Mouse (Mus musculus): ENCODE measurements at regions not wholly inside any gene's neighbourhood (a gene's known extent, or its start where the extent isn't known, plus 50 kb on each side); places are given as distances from the start of the nearest gene placed in this dataset.

DNA sequence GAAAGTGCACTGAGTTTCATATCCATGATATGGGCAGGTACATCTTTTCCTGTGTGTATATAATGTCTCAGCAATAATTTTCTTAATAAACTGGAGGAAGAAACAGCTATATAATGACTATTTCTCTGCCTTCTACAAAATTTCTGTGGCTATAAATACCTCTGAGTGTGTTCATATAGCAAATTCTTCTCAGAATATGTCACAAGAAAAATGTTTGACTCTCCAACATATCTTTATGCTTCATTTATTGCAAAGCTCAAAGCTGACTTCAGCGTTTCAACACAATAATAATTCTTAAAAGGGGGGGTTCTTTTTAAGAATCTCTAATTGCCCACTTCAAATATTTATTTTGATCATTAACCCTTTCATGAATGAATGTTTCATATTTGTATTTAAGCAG is 310.0 kb upstream of the Paip1 start:
- no peak for DNase-seq (ENCODE audit: low read depth in 2 of 2, low spot score in 2 of 2)

DNA sequence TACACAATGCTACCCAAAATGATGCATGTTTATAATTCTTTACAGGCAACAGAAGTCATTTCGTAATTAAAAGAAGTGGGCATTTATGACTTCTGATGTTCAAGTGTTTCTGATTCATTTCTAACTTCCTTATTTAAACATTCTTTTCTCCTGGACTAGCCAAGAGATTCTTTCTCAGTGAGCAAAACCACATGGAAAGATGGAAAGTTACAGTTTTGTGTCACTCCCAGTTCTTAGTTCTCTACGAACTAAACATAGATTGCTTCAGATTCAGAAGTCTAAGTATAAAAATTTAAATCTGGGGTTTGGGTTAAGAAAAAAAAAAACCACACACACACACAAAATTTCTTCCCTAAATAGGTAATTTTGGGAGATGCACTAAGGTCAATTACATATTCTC is 288.0 kb upstream of the Paip1 start:
- no peak for DNase-seq (ENCODE audit: low read depth in 2 of 2, low spot score in 2 of 2)

DNA sequence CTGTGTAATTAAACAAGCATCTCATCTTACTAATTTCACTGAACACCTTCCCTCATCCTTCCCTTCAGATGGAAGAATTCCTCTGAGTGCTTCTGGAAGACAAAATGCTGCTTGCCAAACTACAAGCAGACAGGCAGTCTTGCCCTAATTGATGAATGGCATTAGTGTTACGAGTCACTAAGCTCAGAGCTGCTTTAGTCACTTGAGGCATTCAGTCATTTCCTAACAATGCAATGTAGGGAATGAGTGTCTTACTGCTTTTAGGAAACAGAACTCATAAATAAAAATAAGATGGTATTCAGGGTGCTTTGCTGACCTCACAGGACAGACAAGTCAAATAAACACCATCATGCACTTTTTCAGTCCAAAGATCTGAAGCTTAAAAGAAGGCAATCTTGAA is 285.1 kb upstream of the Paip1 start:
- DNase-seq (ENCODE audit: low read depth in 2 of 2, low spot score in 2 of 2) = no peak

DNA sequence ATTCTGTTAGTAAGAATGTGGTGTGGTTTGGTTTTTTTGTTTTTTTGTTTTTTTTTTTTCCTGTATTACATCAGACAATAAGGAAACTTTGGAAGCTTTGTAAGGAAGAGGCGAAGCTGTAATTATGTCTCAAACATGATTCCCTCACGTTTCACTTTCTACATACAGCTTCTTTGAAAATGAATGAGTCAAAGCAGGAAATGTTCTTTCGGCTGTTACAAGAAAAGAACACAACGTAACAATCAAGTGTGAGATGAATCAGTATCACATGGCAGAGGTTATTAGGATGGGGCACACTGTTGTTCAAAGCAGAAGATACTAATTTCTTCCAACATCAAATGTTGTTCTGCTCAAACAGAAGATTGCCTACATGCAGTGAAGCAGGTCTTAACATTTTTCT is 282.7 kb upstream of the Paip1 start:
- DNase-seq (ENCODE audit: low read depth in 2 of 2, low spot score in 2 of 2) = no peak

DNA sequence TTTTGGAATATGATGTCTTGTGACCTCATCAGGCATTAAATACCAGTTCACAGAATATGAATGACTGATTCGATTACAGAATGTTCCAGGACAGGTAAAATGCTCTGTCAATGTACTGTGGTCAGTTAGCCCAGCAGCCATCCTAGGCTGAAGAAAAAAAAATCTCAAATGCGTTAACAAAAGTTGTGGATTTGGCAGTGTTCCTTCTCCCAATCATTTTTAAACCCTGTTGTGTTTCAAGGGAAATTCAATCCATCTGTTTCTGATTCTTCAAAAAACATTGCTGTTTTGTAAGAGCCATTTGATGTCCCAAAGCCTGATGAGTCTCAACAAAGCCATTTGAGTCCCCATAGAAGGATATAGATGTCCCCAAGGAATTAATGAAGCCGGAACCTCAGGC is 280.7 kb upstream of the Paip1 start:
- no peak for DNase-seq (ENCODE audit: low read depth in 2 of 2, low spot score in 2 of 2)

DNA sequence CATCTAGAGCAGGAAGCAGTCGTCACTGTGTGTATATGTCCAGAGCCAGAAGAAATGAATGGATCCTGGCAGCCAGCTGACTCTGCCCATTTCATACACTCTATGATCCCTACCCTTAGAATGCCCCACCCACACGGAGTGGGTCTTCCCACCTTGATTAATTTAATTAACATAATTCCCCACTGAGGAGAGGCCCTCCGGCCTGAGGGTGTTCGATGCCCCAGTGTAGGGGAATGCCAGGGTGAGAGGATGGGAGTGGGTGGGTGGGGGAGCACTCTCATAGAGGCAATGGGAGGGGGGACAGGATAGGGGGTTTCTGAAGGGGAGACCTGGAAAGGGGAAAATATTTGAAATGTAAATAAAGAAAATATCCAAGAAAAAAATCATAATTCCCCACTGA is 279.3 kb upstream of the Paip1 start:
- no peak for DNase-seq (ENCODE audit: low read depth in 2 of 2, low spot score in 2 of 2)

DNA sequence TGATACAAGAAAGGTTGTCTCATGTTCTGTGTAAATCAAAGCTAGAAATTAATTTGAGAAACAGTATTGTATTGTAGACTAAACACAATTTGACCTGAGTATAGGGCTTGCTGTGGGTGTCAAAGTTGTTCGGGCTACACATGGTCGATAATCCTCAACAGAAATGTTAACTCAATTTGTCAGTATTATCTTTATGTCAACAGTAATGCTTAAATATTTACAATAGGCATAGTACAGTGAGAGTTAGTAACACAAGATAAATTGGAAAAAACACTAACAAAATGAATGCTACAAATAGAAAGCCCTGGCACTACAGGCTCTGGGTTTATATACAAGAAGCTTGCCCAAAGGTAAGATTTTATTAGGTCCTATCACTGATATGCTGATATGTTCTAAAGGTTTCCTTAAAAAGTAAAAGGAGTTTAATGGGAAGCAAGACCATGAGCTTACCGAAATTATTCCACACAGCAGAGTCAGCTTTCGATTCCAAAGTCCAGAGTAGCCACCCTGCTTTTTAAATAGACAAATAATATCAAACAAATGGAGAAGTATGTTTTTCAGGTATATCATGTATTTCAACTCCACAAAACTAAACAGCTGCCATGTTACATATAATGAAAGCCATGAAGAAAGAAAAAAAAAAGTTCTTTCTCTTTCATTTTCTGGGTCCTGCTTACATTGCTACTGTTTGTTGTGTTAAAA is 277.4 kb upstream of the Paip1 start:
- no peak for DNase-seq (ENCODE audit: low read depth in 2 of 2, low spot score in 2 of 2)

DNA sequence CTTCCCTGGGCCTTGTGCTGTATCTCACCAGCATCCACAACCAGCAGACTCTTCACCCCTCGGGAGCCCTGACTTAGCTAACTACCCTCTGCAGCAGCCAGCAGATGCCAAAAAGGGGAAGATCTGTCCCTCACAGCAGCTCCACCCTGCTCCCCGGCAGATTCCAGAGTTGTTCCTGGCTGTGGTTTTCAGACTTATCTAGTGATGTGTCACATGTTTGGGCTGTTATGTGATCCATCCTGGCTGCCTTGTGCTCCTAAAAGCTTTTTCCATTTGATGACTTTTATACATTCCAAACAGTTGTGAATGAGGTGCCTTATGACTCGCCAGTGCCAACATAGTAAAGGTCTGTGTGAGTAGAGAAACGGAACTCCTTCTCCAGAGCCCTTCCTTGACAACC is 250.6 kb upstream of the Paip1 start:
- no peak for DNase-seq (ENCODE audit: low read depth in 2 of 2, low spot score in 2 of 2)

DNA sequence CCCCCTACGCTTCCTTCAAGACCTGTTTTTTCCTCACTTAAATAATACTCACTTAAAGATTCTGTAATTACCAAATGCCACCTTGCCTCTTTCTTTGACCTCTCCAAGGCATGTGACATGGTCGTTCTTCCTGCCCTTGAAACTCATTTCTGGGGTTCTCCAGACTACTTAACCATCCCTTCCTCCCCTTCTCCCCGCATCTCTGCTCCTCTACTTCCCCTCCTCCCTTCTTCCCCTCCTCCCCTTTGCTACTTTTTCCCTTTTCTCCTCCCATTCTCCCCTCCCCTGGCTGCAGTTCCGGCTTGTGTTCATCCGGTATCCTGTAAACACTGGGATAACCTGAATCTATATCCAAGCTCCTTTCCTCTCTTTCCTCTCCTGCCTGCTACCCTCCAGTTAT is 250.2 kb upstream of the Paip1 start:
- no peak for DNase-seq (ENCODE audit: low read depth in 2 of 2, low spot score in 2 of 2)

DNA sequence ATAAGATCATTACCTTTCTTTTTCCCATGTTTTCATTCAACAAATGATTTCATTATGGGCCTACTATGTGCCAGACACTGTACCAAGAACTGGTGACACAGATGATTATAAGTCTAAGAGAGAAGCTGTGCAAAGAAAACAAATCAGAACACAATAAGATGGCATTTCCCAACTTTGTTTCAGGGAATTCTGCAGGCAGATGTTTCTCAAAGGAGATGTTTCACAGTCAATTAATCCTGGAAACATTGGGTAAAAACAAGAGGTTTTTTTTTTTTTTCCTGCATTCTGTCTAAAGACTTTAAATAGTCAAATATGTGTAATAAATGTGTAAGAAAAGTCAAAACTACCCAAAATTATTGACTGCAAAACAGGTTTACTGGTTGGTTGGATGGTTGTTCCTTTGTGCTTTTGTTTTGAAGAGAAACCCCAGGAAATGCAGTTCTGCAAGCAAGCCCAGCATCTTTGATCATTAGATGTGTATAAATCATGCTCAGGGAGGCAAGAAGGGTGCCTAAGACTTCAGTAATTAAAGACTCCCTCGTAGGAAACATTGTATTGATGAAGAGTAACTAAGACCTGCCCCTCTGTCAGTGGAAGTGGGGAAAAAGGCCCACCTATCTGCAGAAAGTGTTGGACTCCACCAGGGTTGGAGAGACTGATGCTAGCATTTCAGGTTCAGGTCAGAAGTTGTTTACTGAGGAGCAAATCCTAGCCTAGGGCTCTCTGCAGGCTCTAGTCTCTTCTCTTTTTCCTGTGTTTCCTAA is 249.1 kb upstream of the Paip1 start:
- no peak for DNase-seq (ENCODE audit: low read depth in 2 of 2, low spot score in 2 of 2)

DNA sequence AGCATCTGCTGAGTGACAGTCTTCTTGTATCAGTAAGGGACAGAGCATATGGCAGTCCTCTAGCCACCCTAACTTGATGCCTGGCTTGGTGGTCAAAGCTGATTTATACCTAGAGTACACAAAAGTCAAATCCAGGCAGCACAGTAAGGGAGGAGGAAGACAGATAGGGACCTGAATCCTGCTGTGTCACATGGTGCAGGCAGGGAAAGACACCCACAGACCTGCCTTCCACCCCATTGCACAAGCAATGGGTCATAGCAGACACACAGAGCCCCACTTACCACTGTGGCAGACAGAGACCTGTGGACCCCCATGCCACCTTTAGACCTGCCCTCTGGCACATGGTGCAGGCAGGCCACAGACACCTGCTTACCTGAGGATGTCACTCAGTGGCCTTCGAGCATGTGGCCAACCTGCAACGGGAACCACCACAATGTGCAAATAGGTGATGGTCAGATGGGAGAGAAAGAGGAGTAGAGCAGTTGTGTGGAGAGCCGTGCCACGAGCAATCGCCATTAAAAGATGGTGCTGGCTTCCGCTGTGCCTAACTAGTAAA is 244.0 kb upstream of the Paip1 start:
- DNase-seq (ENCODE audit: low read depth in 2 of 2, low spot score in 2 of 2) = no peak

DNA sequence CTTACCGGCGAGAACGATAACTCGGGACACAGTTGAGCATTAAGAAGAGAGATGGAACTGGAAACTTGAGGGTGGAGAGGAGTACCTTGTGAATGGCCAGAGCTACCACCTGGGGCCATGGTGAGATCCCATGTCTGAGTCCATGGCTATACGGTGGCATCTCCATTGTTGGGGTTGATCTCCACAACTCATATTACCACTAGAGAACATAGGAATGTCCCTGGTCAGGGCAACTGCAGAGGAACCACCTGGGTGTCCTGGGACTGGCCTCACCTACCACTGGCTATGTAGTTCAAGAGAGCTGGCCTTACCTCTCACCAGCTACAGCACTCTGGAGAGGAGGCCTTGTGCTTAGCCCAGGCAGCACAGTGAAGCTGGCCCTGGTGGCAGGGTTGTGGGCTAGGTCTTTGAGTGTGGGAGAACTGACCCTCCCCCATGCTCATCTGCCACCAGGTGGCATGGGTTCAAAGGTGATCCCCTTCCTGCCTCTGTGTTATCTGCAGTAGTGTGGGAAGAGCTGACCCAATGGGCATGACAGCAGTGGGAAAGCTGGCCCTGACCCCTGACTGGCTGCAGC is 242.7 kb upstream of the Paip1 start:
- DNase-seq (ENCODE audit: low read depth in 2 of 2, low spot score in 2 of 2) = no peak

DNA sequence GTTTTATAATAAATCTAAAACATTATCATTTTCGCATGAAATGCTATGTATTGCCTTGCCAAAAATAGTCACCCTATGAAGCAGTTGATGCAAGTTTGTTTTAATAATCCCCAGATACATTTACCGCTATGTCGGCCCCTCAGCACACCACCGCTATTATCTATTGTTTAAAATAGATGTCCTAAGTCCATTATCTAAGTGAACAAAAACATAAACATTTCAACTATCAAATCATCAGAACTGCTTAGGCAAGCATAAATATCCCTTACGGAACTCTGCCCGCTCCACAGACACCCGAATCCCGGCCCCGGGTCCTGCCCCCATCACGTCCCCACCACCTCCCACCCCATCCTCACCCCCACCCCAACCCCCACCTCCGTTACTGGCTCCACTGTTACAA is 196.8 kb upstream of the Paip1 start:
- no peak for DNase-seq (ENCODE audit: low read depth in 2 of 2, low spot score in 2 of 2)

DNA sequence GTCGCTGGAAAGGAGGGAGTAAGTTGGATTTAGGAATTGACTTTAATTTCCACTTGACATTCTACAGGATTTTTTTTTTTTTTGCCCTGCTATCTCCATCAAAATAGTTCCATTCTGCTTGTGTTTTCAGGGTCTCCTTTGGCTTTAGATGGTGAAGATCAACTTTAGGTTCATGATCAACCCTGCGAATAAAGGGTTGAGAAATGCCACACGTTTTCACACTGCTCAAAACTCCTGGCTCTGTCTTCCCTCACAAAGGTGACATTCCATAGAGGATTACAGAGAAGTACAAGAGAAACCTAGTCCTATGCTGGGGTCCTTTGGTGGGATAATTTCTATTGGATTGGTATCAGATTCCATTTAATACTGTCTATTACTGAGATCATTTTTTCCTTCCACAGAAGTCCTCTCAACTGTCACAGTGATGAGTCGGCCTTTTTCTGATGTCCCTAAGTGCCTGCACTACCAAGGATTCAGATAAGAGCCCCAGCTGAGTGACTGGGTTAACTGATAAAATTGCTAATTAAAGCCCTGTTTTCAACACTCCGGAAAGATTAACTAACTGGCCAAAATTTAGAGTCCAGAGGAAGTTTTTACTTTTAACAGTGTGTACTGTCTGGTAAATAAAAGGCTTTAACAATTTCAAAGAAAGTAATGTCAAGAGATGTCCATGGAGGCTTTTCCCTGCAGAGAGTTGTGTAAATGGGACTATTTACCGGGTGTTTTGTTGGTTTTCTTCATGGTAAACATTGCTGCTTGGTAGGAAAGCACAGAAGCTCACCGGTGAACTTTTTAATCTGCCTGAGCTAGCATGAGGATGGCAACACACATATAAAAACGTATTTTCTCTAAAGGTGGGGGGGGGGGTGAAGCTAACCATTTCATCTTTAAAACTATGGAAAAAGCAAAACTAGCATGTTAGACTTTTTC is 196.0 kb upstream of the Paip1 start:
- DNase-seq (ENCODE audit: low read depth in 2 of 2, low spot score in 2 of 2) = no peak

DNA sequence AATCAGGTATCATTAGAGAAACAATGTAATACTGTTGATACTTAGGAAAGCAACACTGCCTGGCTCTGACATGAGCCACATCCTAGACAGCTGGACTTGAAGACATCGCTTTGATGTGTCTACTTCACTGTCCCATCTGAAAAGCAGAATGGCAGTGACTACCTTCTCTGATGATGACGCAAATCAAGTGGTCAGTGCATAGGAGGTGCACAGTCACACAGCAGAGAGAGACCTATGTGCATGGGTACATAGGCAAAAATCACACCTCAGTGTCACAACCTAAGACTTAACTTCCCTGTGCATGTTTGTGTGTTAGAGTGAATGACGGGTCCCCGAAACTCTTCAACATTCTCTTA is 195.4 kb upstream of the Paip1 start:
- DNase-seq (ENCODE audit: low read depth in 2 of 2, low spot score in 2 of 2) = no peak

DNA sequence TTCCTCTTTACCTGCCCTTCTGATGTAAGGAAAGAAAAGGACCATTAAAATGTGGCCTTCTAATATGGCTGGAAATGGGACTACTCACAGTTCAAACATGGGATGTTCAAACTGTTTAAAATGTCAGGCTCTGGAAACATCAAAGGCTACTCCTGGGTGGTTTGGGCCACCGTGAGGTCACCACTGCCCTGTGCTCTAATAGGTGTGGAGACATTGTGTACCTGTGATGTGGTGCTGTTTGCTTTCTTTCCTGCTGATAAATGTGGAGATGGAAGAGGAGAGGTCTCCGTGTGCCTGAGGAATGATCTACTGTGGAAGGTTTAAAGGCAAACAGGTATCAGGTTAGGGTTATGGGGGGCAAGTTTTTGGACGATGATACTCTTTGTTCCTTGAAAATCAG is 194.5 kb upstream of the Paip1 start:
- no peak for DNase-seq (ENCODE audit: low read depth in 2 of 2, low spot score in 2 of 2)

DNA sequence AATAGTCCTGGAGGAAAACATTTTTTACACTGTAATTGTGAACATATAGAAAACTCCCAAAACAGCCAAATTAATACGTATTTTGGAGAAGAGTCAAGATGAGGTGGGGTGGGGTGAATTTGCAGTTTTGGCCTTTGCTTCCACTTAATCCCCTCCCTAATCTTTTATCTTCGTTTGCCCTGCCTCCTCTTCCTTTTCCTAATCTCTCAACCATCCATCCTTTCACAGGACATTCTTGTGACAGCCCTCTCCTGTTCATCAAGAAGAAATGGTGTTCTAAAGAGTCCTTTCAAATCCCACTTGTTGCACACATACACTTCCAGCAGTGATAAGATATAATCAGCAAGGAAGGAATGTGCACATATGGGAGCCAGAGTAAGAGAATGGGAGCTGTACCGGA is 186.0 kb upstream of the Paip1 start:
- DNase-seq (ENCODE audit: low read depth in 2 of 2, low spot score in 2 of 2) = no peak

DNA sequence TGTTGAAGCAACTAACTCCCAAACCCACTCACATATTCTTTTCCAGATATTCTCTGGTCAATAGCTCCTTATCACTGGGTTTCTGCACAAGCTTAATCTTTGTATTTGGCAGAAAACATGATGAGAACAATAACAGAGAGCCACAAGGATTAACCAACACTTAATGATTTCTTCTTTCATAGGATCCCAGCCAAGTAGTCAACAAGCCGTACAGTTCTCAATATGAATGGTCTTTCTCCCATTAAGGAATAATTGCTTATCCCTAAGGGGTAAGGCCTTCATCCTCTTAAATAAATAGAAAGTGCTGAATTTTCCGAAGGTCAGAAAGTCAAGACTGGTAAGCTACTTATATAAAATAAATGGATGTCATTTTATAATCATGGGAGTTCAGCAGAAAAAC is 181.3 kb upstream of the Paip1 start:
- DNase-seq (ENCODE audit: low read depth in 2 of 2, low spot score in 2 of 2) = no peak

DNA sequence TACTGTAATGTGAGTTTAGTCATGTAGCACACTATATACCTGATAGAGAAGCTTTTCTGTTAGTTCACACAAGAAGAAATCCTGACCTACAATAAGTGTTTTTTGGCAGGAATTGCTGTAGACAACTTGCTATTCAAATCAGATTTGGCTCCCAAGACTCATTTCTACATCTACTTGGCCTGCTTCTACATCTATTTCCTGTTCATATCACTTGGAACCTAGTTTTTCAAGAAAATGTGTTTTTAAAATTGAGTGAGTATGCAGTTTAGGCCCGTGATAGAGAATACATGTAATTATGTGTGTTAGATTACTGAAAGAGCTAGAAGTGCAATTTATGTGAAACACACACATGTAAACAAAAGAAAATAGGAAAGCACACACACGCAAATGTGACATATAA is 176.4 kb upstream of the Paip1 start:
- DNase-seq (ENCODE audit: low read depth in 2 of 2, low spot score in 2 of 2) = no peak

DNA sequence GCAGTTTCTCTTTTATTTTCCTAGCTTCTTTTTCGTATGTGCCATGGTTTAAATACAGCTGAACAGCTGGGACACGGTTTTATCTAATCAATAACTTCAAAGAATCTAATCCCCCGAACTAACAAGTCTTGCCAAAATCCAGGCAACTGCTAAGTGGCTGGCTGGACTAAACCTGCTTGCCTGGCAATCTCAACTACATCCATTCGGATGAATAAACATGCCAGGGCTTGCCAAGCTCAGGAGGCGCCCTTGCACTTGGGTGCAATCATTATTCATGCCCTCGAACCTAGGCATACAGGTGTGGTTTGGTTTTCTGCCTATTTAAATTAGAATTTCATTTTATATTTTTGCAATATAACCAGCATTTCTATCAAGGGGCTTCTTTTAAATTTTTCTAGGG is 172.1 kb upstream of the Paip1 start:
- no peak for DNase-seq (ENCODE audit: low read depth in 2 of 2, low spot score in 2 of 2)

DNA sequence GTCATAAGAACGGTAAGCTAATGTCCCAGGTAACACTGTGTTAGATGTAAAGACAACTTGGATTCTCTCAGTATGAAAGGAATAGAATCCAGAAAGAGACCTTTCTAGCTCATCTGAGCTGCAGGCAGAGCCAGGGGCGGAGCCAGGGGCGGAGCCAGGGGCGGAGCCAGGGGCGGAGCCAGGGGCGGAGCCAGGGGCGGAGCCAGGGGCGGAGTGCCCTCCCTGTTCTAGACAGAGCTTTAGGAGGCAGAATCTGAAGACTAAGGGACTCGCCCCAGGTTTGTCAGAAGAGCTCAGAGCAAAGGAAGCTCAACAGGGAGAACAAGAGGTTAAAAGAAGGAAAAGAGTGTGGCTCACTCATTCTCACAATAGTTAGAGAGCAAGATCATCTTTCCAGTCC is 169.9 kb upstream of the Paip1 start:
- no peak for DNase-seq (ENCODE audit: low read depth in 2 of 2, low spot score in 2 of 2)
